Mouse (Mus musculus) kidney, postnatal 36 days (tissue): ENCODE data around the gene Slc7a8.

Source experiments
- DNase-seq, 2 experiments: peaks; one replicate each; pipeline ENCODE4 v3.0.0; 2021 to 2022; ENCODE audit warnings: mixed read lengths in 2 of 2

Slc7a8 gene

DNA sequence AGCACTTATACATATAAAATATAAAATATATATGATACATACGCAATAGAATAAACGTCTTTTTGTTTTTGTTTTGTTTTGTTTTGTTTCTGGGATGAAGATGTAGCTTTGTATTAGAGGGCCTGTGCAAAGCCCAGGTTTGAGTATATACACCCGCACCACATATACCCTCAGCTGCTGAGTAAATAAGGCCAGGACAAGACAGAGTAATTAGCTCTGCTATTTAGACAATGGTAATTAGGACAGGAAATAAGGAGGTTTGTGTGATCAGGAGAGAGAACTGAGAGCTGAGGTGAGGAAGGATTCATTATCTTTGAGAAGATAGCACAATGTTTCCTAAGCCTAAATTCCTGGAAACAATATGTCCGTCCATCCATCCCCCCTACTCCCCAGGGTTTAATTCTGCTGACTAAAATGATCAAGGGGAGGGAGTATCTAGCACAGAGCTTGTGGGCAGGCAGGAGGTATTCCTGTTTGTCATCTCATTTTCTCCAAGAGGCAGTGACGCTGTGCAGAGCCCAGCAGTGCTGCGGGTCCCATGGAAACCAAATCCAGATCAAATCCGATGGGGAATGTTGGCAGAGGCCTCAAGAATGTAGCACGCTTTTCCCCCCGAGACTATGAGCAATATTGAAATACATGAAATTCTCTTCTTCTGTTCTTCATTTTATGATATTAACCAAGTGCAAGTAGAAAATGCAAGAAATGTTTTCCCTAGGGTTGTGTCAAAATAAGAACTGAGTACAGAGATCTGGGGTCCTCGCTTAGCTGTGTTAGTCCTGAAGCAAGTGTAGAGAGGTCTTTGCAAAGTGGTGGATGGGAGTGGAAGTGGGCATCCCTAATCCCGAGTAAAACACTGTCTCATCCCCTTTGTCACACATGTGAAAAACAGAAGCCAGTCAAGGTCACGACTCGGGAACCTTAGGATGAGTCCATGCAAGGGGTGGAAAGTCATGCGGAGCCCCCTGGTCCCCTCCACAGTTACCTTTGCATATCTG, 44.9 kb downstream of the Slc7a8 start:
- no peak for DNase-seq

DNA sequence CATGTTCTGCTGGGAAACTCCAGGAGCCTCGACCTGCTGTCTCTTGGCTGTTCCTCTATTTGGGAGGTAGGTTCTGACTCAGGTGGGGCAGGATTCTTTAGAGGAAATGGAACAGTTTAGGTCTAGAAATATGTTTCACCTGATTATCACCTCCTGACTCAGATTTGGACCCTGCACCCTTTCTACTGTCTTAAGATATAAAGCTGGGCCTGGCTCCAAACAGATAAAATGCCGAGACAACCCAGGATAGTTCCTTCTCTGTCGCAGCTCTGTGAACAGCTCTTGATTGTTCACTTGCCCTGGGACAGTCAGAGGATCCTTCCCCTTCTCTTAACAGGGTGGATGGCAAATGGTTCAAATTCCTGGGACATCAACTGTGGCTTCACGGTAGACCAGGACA, 46.5 kb downstream of the Slc7a8 start:
- no peak for DNase-seq

DNA sequence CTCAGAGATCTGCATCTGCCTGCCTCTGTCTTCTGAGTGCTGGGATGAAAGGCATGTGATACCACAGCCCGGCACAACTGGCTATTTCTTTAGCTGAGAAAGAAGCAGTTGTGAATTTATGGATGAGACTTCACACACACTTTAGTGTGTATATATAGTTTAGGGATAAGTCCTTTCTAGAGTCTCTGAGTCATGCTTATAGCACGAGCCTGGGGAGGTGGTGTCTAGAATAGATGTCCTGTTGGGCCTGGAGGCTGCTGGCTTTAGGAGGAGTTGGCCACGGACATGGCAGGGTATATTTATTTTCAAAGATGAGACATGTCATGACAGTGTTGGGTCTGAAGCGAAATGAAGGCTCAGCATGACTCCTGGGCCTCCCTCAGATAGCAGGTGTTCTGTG, 47.7 kb downstream of the Slc7a8 start:
- no peak for DNase-seq

DNA sequence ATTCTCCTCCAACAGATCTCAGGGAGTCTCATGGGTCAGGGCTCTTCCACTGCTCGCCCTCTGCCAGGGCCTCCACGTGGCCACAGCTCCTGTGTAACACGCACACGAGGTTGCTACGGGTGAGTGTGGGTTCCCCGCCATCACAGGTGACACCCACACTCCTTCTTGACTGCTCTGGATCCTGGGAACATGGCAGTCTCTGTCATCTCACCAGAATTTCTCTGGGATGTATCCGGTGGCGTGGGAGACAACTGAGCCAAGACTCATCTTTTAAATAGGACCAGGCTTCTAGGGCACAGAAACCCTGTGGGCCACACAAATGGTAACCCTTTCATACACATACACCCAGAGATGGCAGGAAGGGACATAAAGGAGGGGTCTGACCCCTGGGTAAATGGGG, 49.5 kb downstream of the Slc7a8 start:
- DNase-seq = no peak

DNA sequence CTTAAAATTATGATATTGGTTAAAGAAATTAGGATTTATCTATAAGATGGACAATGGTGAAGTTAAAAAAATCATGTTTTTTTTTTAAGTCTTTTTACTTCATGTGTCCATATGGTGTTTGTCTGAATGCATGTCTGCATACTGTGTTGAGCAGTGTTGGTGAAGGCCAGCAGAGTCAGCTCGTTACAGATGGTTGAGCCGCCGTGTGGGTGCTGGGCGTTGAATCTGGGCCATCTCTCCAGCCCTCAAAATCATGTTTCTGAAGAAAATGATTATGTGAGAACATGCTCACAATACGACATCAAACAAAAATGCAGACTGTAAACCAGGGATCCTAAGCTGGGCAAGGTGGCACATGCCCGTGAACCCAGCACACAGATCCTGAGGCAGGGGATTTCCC, 51.4 kb downstream of the Slc7a8 start:
- no peak for DNase-seq

DNA sequence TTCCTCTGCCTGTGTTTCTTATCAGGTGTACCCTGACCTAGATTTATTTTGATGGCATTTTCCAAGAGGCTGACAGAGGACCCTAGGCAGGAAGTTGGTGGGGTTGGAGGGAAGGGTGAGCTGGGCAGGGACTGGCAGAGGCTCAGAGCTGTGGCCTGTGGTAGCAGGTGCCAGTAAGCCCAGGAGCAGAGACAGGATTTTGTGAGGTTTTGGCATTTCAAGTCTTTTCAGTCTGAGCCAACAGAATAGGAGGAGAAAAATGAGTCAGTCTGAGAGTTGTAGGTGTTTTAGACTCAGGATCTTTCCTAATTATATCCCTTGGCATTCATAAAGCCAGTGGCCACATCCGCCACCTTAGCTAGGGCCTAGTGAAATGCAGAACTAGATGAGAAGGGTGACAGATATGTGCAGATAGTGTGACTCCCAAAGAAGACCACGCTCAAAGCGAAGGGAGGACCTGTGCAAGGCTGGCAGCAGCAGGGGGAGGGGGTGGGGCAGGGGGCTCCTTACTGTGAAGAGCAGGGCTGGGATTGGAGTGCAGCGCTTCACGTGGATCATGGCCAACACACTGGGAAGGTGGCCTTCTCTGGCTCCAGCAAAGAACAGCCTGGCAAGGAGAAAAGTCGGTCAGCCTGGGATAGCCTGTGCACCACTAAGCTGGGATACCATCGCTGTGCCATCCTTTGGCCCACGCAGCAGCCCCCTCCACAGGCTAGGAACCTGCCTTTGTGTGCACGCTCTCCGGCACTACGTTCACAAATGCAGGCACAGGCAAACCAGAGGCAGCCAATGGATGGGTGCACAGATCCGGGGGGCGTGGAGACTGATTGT, 52.7 kb downstream of the Slc7a8 start:
- no peak for DNase-seq

DNA sequence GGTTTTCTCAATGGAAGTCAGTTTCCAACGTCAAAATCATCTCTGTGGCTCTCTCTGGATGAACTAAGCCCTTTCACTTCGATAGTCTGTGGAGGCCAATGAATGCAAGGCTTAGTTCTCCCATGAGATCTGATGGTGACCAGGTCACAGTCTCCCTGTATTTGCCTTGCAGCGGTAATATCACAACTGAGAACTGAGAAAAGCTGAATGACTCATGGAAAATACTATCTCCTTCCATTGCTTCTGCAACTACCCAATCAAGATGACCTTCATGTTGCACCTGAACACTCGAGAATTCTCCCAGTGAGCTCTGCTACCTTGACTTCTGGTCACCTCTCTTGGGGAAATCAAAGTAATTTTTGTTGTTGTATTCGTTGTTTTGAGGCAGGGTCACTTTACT, 54.2 kb downstream of the Slc7a8 start:
- DNase-seq = no peak

DNA sequence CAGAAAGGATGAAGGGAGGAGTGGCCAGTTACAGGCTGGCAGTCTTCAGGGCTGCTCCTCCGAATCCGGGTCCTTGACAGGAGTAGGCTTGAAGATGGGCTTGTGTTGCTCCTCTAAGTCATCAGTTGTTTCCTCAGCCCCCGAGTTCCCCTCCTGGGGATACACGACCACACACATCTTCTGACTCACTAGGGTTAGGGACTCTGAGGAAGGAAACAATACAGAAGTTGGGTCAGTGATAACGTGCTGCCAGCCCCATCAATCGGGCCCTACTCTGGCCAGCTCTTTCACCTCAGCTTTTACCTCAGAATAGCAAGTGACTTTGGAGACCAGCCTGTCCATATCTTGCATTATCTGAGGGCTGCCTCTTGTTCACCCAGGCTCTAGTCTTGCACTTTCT, 57.7 kb downstream of the Slc7a8 start:
- no peak for DNase-seq

DNA sequence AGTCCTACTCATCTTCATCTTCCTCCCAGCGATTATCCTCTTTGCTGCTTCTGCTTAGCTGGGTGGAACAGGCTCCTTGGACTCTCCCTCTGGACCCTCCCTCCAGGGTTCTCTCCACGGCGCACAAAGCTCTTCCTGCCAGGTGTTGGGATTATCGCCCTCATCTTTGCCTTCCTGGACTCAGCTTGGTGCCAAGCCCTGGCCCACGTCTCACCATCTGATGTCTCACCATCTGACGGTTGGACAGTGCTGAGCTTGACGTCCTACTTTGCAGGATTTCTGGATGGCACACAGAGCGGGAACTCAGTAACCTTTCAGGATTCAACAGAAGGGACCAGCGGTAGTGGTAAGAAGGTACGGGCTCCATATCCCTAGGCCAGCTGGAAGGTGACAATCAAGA, 60.0 kb downstream of the Slc7a8 start:
- no peak for DNase-seq

DNA sequence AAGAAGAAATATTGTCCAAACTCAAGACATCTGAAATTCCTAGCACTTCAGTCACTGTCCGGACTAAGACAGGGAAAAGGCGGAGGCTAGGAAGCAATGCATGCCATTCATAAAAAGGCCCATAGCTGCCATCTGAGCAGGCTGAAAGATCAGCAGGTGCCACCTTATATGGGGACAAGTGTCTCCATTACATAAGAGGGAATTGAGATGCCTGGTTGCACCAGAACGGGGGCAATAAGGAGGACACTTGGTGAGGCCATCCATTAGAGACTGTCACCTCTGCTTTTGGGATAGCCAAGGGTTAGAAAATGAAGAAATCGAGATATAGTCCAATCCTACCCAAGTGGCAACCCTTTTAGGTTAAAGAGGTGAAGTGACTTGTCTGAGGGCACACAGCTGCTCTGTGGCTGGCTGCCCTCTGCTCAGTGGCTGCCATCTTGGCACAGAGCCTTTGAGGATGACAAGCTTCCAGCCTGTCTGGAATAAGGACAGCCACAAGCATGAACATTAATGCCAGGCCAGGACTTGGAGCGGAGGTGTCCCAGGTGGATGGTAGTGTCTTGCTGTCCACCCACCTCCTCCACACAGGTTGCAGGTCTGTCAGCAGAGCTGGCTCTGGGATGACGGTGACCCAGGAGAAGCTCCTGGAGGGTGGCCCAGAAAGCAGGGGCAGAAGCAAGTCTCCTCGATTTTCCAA, 60.9 kb downstream of the Slc7a8 start:
- DNase-seq = peak in 1 of 2 experiments; percentile 14

DNA sequence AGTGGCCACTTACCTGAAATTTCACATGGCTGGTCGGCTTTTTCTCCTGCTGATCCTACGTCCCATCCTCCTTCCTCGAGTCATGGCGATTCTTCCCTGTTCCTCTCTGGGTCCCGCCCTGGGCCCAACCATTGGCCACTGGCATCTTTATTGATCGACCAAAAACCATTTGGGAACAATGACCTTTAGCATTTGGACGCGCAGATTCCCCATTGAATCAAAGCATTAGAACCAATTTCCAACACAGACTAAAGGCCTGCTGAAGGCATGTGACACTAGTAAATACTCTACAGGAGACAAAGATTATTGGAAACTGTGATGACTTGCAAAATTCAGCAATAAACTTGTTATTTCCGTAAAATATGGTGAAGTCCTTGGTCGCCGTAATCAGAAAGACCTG, 61.7 kb downstream of the Slc7a8 start:
- no peak for DNase-seq

DNA sequence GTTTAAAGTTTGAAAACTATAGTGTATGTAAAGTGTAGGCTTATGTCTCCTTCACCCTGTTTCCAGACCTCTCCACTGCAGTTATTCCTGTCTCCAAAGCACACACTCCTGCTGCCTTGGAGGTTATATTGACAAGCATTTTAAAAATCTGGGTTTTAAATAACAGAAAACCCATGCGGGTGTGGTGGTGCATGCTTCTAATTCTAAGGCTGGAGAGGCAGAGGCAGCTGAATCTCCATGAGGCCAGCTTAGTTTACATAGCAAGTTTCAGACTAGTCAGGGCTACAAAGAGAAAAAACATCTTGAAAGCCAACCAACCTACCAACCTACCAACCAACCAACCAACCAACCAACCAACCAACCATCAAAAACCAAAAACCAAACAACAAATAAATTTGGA, 66.3 kb downstream of the Slc7a8 start:
- no peak for DNase-seq

DNA sequence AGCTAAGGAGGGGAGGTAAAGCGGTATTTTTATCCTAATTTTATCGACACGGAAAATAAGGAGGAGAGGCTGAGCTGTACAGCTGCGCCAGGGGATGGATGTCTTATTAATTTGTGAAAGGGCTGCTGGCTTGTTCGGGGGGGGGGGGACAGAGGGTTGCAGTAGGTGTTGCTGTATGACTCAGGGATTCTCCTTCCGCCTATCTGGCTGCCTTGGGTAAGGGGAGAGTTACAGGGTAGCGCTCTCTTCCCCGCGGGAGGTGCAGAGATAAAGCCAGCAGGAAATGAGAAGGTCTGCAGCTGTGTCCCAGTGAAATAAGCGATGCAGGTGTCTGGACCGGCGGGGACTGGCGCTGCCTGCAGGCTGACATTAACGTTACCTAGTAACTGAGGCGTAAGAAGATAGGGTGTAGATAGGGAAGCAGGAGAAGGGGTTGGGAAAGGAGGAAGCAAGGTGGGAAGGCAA, 67.1 kb downstream of the Slc7a8 start:
- DNase-seq = peak; percentile 29 to 53

DNA sequence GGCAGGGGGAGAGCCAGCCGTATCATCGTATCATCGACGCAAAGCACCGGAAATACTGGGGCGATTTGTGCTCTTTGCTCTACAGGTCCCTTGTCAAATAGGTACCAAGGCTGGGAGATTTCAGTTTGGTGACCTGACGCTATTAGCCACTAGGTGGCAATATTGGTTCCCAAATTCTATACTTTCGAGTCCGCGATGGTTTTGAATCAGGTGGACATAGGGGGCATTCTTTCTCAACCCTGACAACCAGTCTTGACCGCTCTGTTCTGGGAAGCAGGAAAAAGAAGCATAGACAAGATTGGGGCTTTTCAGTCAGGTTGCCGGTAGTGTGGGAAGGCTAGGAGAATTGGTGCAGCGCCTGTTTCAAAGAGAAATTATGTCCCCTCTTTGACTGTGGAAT, 67.6 kb downstream of the Slc7a8 start:
- peak; percentile 76 to 84 for DNase-seq

DNA sequence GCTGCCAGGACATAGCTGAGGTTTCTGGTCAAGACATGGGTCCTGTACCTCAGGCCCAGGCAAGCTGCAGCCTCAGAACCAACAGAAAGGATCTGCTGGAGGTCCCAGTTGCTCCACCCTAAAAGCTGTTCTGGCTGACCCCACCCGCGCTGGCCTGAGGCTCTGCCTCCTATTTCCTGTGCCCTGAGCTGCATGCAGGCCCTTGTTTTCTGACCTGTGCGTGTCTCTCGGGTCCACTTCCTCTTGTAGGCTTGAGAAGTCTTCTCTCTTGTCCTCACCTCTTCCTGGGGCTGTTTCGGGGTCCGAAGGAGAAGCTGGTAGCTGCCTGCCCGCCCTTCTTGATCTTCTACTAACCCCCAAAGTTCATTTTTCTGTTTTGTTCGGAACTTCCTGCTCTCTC, 68.9 kb downstream of the Slc7a8 start:
- DNase-seq = peak; percentile 57 to 61

DNA sequence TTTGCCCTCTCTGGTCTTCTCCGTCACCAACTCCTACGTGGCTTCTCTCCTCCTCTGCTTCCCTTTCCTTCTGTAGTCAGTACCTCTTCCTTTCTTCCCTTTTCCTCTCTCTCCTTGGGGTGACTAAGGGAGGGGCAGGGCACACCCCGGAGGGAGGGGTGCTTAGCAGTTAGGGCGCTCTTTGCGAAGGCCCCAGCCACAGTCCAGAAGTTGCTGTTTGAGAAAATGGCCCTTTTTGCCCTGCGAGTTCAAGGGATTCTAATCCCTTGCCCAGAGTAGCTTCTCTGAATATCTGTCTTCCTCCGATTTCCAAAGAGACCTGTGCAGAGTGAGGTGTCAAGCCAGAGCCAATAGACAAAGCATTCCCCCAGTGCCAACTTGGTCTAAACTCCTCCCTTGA, 69.7 kb downstream of the Slc7a8 start, which contains the start of gene Cebpe:
Gene Cebpe, minus strand, starts transcription at position 101 of the 400 bp plus-strand sequence.
- no peak for DNase-seq

DNA sequence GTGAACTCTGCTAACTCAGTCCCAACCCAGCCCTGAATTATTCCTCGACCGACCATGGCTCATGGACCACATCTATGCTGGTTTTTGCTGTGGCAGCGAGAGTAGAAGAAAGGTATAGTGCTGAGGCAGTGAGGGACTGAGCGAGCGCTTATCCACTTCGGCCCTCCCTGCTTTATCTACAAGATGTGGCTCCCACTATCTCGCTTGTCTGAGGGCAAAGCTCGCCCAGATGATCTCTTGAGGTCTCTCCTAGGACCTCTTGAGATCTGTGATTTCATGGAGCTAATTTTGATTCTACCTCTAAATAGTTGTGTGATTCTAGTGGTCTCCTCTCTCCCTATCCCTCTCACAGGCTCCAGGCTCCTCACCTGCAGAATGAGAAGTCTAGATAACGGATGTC, 72.7 kb downstream of the Slc7a8 start:
- DNase-seq = no peak

DNA sequence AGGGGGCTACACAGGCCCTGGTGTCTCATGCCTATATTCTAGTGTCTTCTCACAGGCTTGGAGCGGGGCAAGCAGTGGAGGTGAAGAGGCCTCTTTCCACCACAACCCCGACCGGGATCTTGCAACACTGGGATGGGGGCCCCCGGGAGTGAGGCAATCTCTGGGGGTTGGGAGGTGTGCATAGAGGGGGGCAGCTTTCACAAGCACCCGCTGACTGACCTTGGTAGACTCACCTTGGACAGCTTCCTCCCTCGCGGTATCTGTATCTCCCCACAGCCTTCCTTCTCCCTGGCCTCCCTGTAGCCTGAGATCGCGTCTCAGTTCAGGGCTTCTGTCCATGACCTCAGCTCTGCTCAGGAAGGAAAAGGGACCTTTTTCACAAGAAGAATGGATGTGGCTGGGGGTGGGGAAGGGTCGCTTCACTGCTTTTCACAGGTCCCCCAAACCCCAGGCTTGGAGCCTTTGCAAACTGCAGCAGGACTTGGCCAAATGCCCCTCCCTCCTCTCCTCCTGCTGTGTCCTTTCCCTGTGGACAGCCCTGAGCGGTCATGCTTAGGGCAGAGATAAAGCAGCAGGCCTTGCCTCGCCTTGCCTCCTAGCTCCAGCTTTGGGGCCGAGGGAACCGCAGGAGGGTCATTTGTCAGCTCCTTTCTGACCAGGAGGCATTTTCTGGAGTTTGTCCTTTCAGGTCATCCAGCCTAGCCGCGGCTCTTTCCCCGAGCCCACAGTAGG, 75.0 kb downstream of the Slc7a8 start:
- DNase-seq = no peak

DNA sequence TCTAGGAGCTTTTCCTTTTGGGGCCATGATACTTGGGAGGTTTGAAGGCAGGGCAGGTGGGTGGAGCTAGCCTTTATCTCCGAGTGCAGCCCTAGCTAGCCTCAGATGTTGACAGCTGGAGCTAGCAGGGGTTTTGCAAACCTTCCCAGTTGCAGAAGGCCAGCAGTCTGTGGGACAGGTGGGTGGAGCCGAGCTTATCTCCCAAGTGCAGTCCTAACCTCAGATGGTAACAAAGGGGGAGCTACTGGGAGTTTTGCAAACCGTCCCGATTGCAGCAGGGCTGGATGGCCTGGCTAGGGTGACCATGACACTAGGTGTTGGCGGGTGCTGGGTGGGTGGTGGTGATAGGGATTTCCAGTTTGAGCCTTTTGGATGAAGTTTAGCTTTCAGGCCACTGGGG, 75.9 kb downstream of the Slc7a8 start:
- no peak for DNase-seq

DNA sequence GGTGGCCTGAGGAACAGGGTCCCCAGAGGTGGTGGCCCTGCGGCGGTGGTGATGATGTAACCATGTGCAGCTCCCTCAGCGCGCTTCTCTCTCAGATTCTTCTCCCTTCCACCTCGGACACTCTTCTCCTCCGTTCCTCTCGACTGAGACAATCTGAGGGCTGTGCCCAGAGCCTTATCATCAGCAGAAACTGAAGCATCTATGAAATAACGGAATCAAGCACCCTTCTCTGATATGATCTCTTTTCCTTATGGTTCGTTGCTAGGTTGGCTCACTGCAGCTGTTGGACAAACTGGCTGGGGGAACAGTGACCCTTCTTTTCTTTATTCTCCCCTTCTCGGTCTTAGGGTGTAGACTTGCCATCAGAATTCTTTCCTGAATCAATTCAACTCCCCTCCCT, 78.5 kb downstream of the Slc7a8 start:
- DNase-seq = no peak

DNA sequence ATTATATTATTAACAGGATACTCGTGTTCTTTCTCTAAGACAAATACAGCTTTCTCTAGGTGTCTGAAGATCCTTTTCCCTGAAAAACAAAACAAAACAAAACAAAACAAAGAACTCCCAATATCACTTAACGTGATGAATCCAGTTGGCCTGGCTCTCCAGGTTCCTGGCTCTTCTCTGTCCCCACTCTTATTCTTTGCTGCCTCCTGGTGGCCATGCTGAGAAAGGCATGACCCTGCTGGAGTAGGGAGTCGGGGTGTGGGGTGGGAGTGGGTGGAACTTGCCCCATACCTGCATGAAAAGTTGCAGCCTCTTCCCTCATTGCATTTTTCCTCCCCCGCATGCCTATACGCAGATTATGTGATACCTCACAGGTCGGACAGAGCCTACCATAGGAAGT, 80.4 kb downstream of the Slc7a8 start:
- DNase-seq = peak; percentile 71 to 92

DNA sequence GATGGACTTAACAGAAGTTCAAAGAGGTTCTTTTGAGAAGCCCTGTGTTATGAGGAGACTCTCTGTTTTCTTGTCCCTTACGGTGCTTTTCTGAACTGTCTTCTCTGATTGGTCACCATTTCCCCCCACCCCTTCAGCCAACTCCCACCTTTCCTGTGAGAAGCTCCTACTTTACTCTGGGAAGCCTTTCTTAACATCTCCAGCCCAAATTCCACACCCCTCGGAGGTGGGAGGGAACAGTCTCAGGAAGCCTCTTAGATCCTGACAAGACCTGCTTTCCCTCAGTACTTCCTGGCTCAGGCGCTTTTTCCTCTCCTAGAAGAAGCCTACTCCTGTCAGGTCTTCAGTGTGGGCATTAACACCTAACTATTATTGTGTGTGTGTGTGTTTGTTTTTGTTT, 82.2 kb downstream of the Slc7a8 start:
- no peak for DNase-seq
